Mouse (Mus musculus): ENCODE results near the gene Tnrc6b. TPM values are rescaled to one million over a fixed set of nuclear protein-coding genes. Genes with fewer than 3 reads are reported as not detected.

The Tnrc6b gene
- polyA plus RNA-seq, 1 experiment from 2014 or later, result 18.7 TPM

- Histone ChIP-seq H3K9me3 (replicated peaks) (no peaks in the 10 kb centered on the region), H3K27me3 (no peaks in the 10 kb centered on the region), H3K4me2 (0 out of 2 replicates have a peak overlapping the region, but pooled peaks have one; percentile 3), H3K36me3 (no peaks in the 10 kb centered on the region), H3K4me1 (replicated peaks) (peaks cover 46% of the 10 kb centered on the region), H3K27ac (no peak overlapping the region), H3K9ac (no peak overlapping the region), H3K4me3 (replicated peaks) (no peak overlapping the region)
- DNase-seq (peak; percentile 33), ATAC-seq (ENCODE audit: low read depth) (peak; percentile 70)
- 27% methylated on average over 4 of the region's 4 CpGs for WGBS (ENCODE audit: insufficient replicate concordance)
Measured at GRCm38 (mm10) chr15:80981176-80981575, 270.1 kb downstream of the Tnrc6b start.

DNA sequence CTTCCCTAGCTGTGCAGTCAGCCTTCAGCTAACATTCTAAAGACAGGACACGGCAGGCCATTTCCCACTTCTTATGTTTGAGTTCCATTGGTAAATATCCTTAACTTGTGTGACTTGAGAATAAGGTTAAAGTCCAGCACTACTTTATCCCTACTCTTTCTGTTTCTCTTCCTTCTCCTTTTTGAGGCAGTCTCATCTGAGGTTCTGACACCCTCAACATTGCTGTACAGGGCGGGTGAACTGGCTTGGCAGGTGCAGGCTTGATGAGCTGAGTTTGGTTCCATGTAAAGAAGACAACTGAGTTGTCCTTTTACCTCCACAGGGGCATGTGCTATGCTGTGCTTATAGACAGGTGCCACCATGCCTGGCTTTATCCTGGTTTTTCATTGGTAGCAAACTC, 272.2 kb downstream of the Tnrc6b start:
- Histone ChIP-seq H3K4me2 (no peak overlapping the region), H3K27ac (no peak overlapping the region), H3K4me3 (replicated peaks) (no peak overlapping the region), H3K4me1 (replicated peaks) (peaks cover 43% of the 10 kb centered on the region), H3K9me3 (replicated peaks) (no peaks in the 10 kb centered on the region), H3K27me3 (no peaks in the 10 kb centered on the region), H3K36me3 (no peaks in the 10 kb centered on the region), H3K9ac (no peak overlapping the region)
- DNase-seq, result no peak
- 74% methylated on average over 2 of the region's 2 CpGs for WGBS (ENCODE audit: insufficient replicate concordance)
- ATAC-seq (ENCODE audit: low read depth), result no peak

- peaks cover 21% of the 10 kb centered on the region for H3K4me1 ChIP-seq (replicated peaks)
- 10% methylated on average over 1 of the region's 1 CpGs for WGBS (ENCODE audit: insufficient replicate concordance)
- no peak overlapping the region for H3K4me3 ChIP-seq (replicated peaks)
- H3K9ac ChIP-seq, result 0 out of 2 replicates have a peak overlapping the region, but pooled peaks have one; percentile 31
- no peak overlapping the region for H3K4me2 ChIP-seq
- H3K9me3 ChIP-seq (replicated peaks), result no peaks in the 10 kb centered on the region
- H3K27me3 ChIP-seq, result no peaks in the 10 kb centered on the region
- peak; percentile 83 for ATAC-seq (ENCODE audit: low read depth)
- no peaks in the 10 kb centered on the region for H3K36me3 ChIP-seq
- DNase-seq, result peak; percentile 21
- no peak overlapping the region for H3K27ac ChIP-seq
Measured at GRCm38 (mm10) chr15:80988331-80988730, 277.2 kb downstream of the Tnrc6b start.

GRCm38 (mm10) chr15:80989712-80990111, 278.6 kb downstream of the Tnrc6b start:
- H3K4me2 ChIP-seq, result no peak overlapping the region
- H3K27me3 ChIP-seq, result no peaks in the 10 kb centered on the region
- H3K36me3 ChIP-seq, result no peaks in the 10 kb centered on the region
- H3K9ac ChIP-seq, result no peak overlapping the region
- peaks cover 21% of the 10 kb centered on the region for H3K4me1 ChIP-seq (replicated peaks)
- H3K4me3 ChIP-seq (replicated peaks), result no peak overlapping the region
- 50% methylated on average over 3 of the region's 3 CpGs for WGBS (ENCODE audit: insufficient replicate concordance)
- H3K9me3 ChIP-seq (replicated peaks), result no peaks in the 10 kb centered on the region
- no peak overlapping the region for H3K27ac ChIP-seq
- ATAC-seq (ENCODE audit: low read depth) (no peak), DNase-seq (no peak)

Small RNA genes lying within 50 kb of the gene (microRNA-seq; reads per million reads assigned to microRNA genes)
- 61.4 reads per million, percentile 46 among the genes with 10 or more reads in this experiment for gene Mir5113

Other genes starting within 250 kb of the Tnrc6b start
- not detected in 2 replicates for gene Enthd1, start 146.2 kb upstream of the Tnrc6b start, polyA plus RNA-seq (2015; fragmentation: Nextera tagmentation; extraction: Ambion mirVana)
- gene Grap2, start 138.7 kb upstream of the Tnrc6b start, polyA plus RNA-seq (2015; fragmentation: Nextera tagmentation; extraction: Ambion mirVana), result 31.6 and 33.2 TPM in 2 replicates
- 0.73 and 0.83 TPM in 2 replicates for gene Fam83f, start 39.5 kb upstream of the Tnrc6b start, polyA plus RNA-seq (2015; fragmentation: Nextera tagmentation; extraction: Ambion mirVana)
- 131 and 134 TPM in 2 replicates for gene Adsl, start 237.2 kb downstream of the Tnrc6b start, polyA plus RNA-seq (2015; fragmentation: Nextera tagmentation; extraction: Ambion mirVana)

All from liver, embryonic 13.5 days (tissue).